Mouse (Mus musculus) liver, adult 2 months (tissue): ENCODE measurements around the gene Syde2. TPM values are rescaled to one million over a fixed set of nuclear protein-coding genes. Genes with fewer than 3 reads are reported as not detected.

Experiments used
- DNase-seq: peaks from one replicate; pipeline ENCODE4 v3.0.0-alpha.2; 2011; ENCODE audit warnings: low read depth, low spot score; ENCODE audit errors: extremely low read depth
- H3K27ac ChIP-seq: fragments of 200-500 bp; replicated peaks from 2 replicates; pipeline ENCODE4 v1.5.1; 2012; ENCODE audit warnings: low read depth, mild to moderate bottlenecking, control low read depth, inconsistent platforms, low read length; ENCODE audit not compliant: insufficient read depth
- H3K27me3 ChIP-seq: fragments of 200-500 bp; 2 replicates; pipeline ENCODE4 v1.6.1; 2012; ENCODE audit warnings: mild to moderate bottlenecking, moderate library complexity, low read length, inconsistent platforms; ENCODE audit not compliant: control insufficient read depth, insufficient read depth
- H3K36me3 ChIP-seq: fragments of 200-500 bp; 2 replicates; pipeline ENCODE4 v1.6.1; 2012; ENCODE audit warnings: low read length, inconsistent platforms; ENCODE audit not compliant: control insufficient read depth, insufficient read depth
- H3K4me1 ChIP-seq: fragments of 200-500 bp; 2 replicates; pipeline ENCODE4 v1.6.1; 2011; ENCODE audit warnings: low read length; ENCODE audit not compliant: control insufficient read depth, insufficient read depth
- H3K4me3 ChIP-seq: fragments of 200-500 bp; 2 replicates; pipeline ENCODE4 v1.5.1; 2011; ENCODE audit warnings: low read depth, mild to moderate bottlenecking, control low read depth, low read length, moderate library complexity; ENCODE audit not compliant: insufficient read depth
- H3K79me2 ChIP-seq: fragments of 200-500 bp; 2 replicates; pipeline ENCODE4 v1.6.1; 2012; ENCODE audit warnings: inconsistent platforms, mild to moderate bottlenecking, low read length, moderate library complexity; ENCODE audit not compliant: control insufficient read depth, insufficient read depth
- H3K9ac ChIP-seq: fragments of 200-500 bp; 2 replicates; pipeline ENCODE4 v1.6.1; 2012; ENCODE audit warnings: low read depth, mild to moderate bottlenecking, control low read depth, inconsistent platforms, low read length
- CTCF ChIP-seq: fragments of 200-500 bp; IDR thresholded peaks from 2 replicates; pipeline ENCODE4 v1.5.1; 2011; ENCODE audit warnings: low read depth, low read length, control low read depth
- POLR2A ChIP-seq: fragments of 200-500 bp; IDR thresholded peaks from 2 replicates; pipeline ENCODE4 v1.6.1; 2011; ENCODE audit warnings: low read length, control low read depth; ENCODE audit not compliant: insufficient read depth; ENCODE audit errors: extremely low read depth
- WGBS: fragments of 180-500 bp; shearing (Covaris S2); methylation state at CpG from one replicate; pipeline ENCODE4 v1.1.7; 2018; 5-methylcytosine and 5-hydroxymethylcytosine counted together
- polyA plus RNA-seq: library from polyadenylated mRNA; depleted of rRNA; stranded (reverse); fragments of >200 nt; gene quantifications from 2 replicates; pipeline ENCODE4 v1.2.3, GENCODE M21; 2012
- total RNA-seq: library from RNA; depleted of rRNA; stranded (reverse); fragments of >200 nt; gene quantifications from 2 replicates; pipeline ENCODE4 v1.2.3, GENCODE M21; 2014

Gene Syde2
- total and polyA plus RNA-seq, 2 experiments = 1.3 to 7.9 TPM

- no peaks in the 10 kb centered on the region for H3K4me1 ChIP-seq
- H3K27ac ChIP-seq = no peak overlapping the region
- no peak for DNase-seq
- H3K4me3 ChIP-seq = no peak overlapping the region
- H3K36me3 ChIP-seq = peaks cover 8% of the 10 kb centered on the region
- 82% methylated on average over 19 of the region's 20 CpGs for WGBS
- no peaks in the 10 kb centered on the region; the same call in 1 of the 2 replicates for H3K79me2 ChIP-seq
- H3K27me3 ChIP-seq = no peaks in the 10 kb centered on the region
- TF ChIP-seq POLR2A = no peak
- TF ChIP-seq CTCF = no peak
- H3K9ac ChIP-seq = no peak overlapping the region
These were observed 22.4 kb downstream of the Syde2 start for GRCm38 (mm10) chr3:146009859-146010645.

GRCm38 (mm10) chr3:146010751-146011150 is 23.1 kb downstream of the Syde2 start:
- no peak overlapping the region for H3K9ac ChIP-seq
- peaks cover 12% of the 10 kb centered on the region for H3K36me3 ChIP-seq
- no peak for DNase-seq
- no peak overlapping the region for H3K4me3 ChIP-seq
- TF ChIP-seq CTCF (no peak), POLR2A (no peak)
- H3K4me1 ChIP-seq = no peaks in the 10 kb centered on the region
- H3K27ac ChIP-seq = no peak overlapping the region
- H3K27me3 ChIP-seq = no peaks in the 10 kb centered on the region
- H3K79me2 ChIP-seq = no peaks in the 10 kb centered on the region; the same call in 1 of the 2 replicates
- 90% methylated on average over 4 of the region's 4 CpGs for WGBS

- H3K27ac ChIP-seq = no peak overlapping the region
- H3K4me3 ChIP-seq = no peak overlapping the region
- no peaks in the 10 kb centered on the region; the same call in 1 of the 2 replicates for H3K79me2 ChIP-seq
- no peaks in the 10 kb centered on the region for H3K27me3 ChIP-seq
- peak; percentile 60 for DNase-seq
- WGBS = 76% methylated on average over 8 of the region's 8 CpGs
- H3K4me1 ChIP-seq = no peaks in the 10 kb centered on the region
- TF ChIP-seq CTCF = no peak
- H3K36me3 ChIP-seq = peaks cover 14% of the 10 kb centered on the region
- no peak overlapping the region for H3K9ac ChIP-seq
These were observed 24.0 kb downstream of the Syde2 start for GRCm38 (mm10) chr3:146011544-146012218.

GRCm38 (mm10) chr3:146013490-146013889 is 25.8 kb downstream of the Syde2 start:
- 92% methylated on average over 7 of the region's 7 CpGs for WGBS
- Histone ChIP-seq H3K27me3 (no peaks in the 10 kb centered on the region), H3K4me3 (no peak overlapping the region), H3K4me1 (no peaks in the 10 kb centered on the region), H3K9ac (no peak overlapping the region), H3K27ac (no peak overlapping the region), H3K79me2 (no peaks in the 10 kb centered on the region; the same call in 1 of the 2 replicates), H3K36me3 (peaks cover 14% of the 10 kb centered on the region)
- TF ChIP-seq POLR2A (no peak), CTCF (no peak)
- no peak for DNase-seq

GRCm38 (mm10) chr3:146014321-146014720 is 26.7 kb downstream of the Syde2 start:
- no peak overlapping the region for H3K27ac ChIP-seq
- 96% methylated on average over 12 of the region's 12 CpGs for WGBS
- no peaks in the 10 kb centered on the region; the same call in 1 of the 2 replicates for H3K79me2 ChIP-seq
- H3K36me3 ChIP-seq = peaks cover 12% of the 10 kb centered on the region
- TF ChIP-seq CTCF (no peak), POLR2A (no peak)
- H3K9ac ChIP-seq = no peak overlapping the region
- H3K27me3 ChIP-seq = no peaks in the 10 kb centered on the region
- H3K4me3 ChIP-seq = no peak overlapping the region
- no peaks in the 10 kb centered on the region for H3K4me1 ChIP-seq
- no peak for DNase-seq

GRCm38 (mm10) chr3:146016979-146017378 is 29.3 kb downstream of the Syde2 start:
- peaks cover 15% of the 10 kb centered on the region for H3K36me3 ChIP-seq
- no peak overlapping the region for H3K4me3 ChIP-seq
- H3K79me2 ChIP-seq = no peaks in the 10 kb centered on the region; the same call in 1 of the 2 replicates
- no peak overlapping the region for H3K27ac ChIP-seq
- TF ChIP-seq POLR2A = no peak
- no peak for TF ChIP-seq CTCF
- H3K27me3 ChIP-seq = no peaks in the 10 kb centered on the region
- DNase-seq = no peak
- WGBS = 88% methylated on average over 13 of the region's 13 CpGs
- no peak overlapping the region for H3K9ac ChIP-seq
- no peaks in the 10 kb centered on the region for H3K4me1 ChIP-seq
